Mouse (Mus musculus): ENCODE data around the gene Gipc1.

GRCm38 (mm10) chr8:83660545-83660944 lies 8.1 kb downstream of the Gipc1 start:
- TF ChIP-seq CTCF (IDR thresholded peaks at IDR 0.05) (no peak), EP300 (IDR thresholded peaks at IDR 0.05) (no peak)

Measured in lung, postnatal 0 days (tissue).